Mouse (Mus musculus) activated CD4-positive, CD25-positive, alpha-beta regulatory T cell, adult 4 months (primary cell): ENCODE measurements around the gene Gm42421. TPM values are rescaled to one million over a fixed set of nuclear protein-coding genes. Genes with fewer than 3 reads are reported as not detected.

ENCODE experiments used
- polyA plus RNA-seq, 2 experiments: library from polyadenylated mRNA; unstranded; fragments of 100-300 nt; shearing (Covaris generic); gene quantifications; one replicate each; pipeline ENCODE4 v1.2.1; 2017

The Gm42421 gene
- polyA plus RNA-seq, 2 experiments from 2014 or later, result 2.7 TPM; not detected in 1

Other genes starting within 250 kb of the Gm42421 start
- 1 to 10 TPM; 8.3 to 9.3 TPM for gene Usp42, start 195.9 kb upstream of the Gm42421 start, polyA plus RNA-seq
- 10 to 100 TPM; 22.4 to 23.5 TPM for gene Eif2ak1, start 110.4 kb upstream of the Gm42421 start, polyA plus RNA-seq
- under 1 TPM in 1 of 2 experiments, not detected in 1; 0.69 TPM for gene Ankrd61, start 30.5 kb upstream of the Gm42421 start, polyA plus RNA-seq
- 10 to 100 TPM; 32.3 to 54.2 TPM for gene Aimp2, start 18.3 kb upstream of the Gm42421 start, polyA plus RNA-seq
- 10 to 100 TPM; 37.0 to 39.8 TPM for gene Pms2, start 18.2 kb upstream of the Gm42421 start, polyA plus RNA-seq
- not detected for gene Rsph10b, start 4.9 kb downstream of the Gm42421 start, polyA plus RNA-seq
- gene Ccz1, start 86.7 kb downstream of the Gm42421 start, polyA plus RNA-seq, result 10 to 100 TPM; 37.5 to 38.6 TPM
- gene Ocm, start 98.5 kb downstream of the Gm42421 start, polyA plus RNA-seq, result not detected
- gene Lmtk2, start 172.3 kb downstream of the Gm42421 start, polyA plus RNA-seq, result 1 to 10 TPM; 3.7 to 4.3 TPM